Mouse (Mus musculus): ENCODE data around the gene Vamp9. TPM values are rescaled to one million over a fixed set of nuclear protein-coding genes. Genes with fewer than 3 reads are reported as not detected.

Vamp9 gene
- polyA plus RNA-seq, 1 experiment from 2014 or later = 0.64 TPM

DNA sequence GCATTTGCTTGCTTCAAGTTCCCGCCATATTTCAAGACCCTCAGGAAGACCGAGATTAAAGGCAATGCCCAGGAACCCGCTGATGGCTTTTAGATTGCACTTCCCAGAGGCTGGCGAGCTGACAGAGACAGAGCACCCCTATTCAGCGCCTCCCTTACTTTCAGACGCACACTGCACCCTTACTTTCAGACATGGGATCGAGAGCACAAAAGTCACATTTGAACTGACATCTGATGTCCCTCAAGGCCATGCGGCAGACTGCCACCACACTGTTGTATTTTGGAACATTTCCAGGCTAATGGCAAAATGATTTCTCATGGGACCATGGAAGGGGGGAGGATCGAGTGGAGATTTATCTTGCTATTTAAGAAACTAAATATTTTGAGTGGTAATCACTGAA lies 28.5 kb upstream of the Vamp9 start:
- Histone ChIP-seq H3K36me3 (ENCODE audit: control insufficient read depth, insufficient read depth, low read length) (no peaks in the 10 kb centered on the region), H3K4me3 (ENCODE audit: low read depth, low read length) (no peak overlapping the region), H3K9ac (ENCODE audit: low read depth, low read length) (no peak overlapping the region), H3K4me2 (no peak overlapping the region), H3K27me3 (ENCODE audit: control insufficient read depth, insufficient read depth, low read length) (no peaks in the 10 kb centered on the region), H3K9me3 (replicated peaks; ENCODE audit: control insufficient read depth, low read length) (no peaks in the 10 kb centered on the region; the same call in 1 of the 2 replicates), H3K4me1 (ENCODE audit: control insufficient read depth, insufficient read depth, low read length) (no peaks in the 10 kb centered on the region), H3K27ac (ENCODE audit: low read depth, low read length) (no peak overlapping the region)
- WGBS (ENCODE audit: insufficient replicate concordance) = 52% methylated on average over 9 of the region's 9 CpGs
- ATAC-seq (replicated peaks; ENCODE audit: insufficient number of reproducible peaks, low FRiP score, low TSS enrichment) = no peak

- H3K4me3 ChIP-seq (ENCODE audit: low read depth, low read length) = no peak overlapping the region
- no peaks in the 10 kb centered on the region; the same call in 1 of the 2 replicates for H3K9me3 ChIP-seq (replicated peaks; ENCODE audit: control insufficient read depth, low read length)
- no peaks in the 10 kb centered on the region for H3K4me1 ChIP-seq (ENCODE audit: control insufficient read depth, insufficient read depth, low read length)
- no peaks in the 10 kb centered on the region for H3K36me3 ChIP-seq (ENCODE audit: control insufficient read depth, insufficient read depth, low read length)
- H3K27ac ChIP-seq (ENCODE audit: low read depth, low read length) = no peak overlapping the region
- H3K9ac ChIP-seq (ENCODE audit: low read depth, low read length) = no peak overlapping the region
- WGBS (ENCODE audit: insufficient replicate concordance) = 82% methylated on average over 3 of the region's 3 CpGs
- ATAC-seq (replicated peaks; ENCODE audit: insufficient number of reproducible peaks, low FRiP score, low TSS enrichment) = no peak
- H3K27me3 ChIP-seq (ENCODE audit: control insufficient read depth, insufficient read depth, low read length) = no peaks in the 10 kb centered on the region
- H3K4me2 ChIP-seq = no peak overlapping the region
Observed at GRCm38 (mm10) chr5:99882441-99882840, 23.6 kb upstream of the Vamp9 start.

DNA sequence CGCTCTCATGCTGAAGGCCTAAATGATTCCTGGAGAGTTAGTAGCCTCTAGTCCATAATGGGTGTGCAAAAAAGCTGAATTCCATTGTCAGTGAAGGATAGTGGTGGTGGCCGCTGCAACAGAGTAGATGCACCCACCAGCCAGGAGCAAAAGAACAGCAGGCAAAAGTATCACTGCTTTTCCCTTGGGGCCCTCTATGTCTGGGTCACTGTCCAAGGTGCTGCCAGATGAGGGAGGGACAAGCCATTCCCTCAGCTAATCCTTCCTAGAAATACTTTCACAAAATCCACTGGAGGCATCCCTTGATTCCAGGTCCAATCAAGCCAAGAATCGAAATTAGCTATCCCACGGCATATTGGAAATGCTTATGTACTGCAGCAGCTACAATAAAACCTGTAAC lies 22.0 kb upstream of the Vamp9 start:
- 79% methylated on average over 4 of the region's 4 CpGs for WGBS (ENCODE audit: insufficient replicate concordance)
- no peaks in the 10 kb centered on the region; the same call in 1 of the 2 replicates for H3K9me3 ChIP-seq (replicated peaks; ENCODE audit: control insufficient read depth, low read length)
- no peak overlapping the region for H3K4me3 ChIP-seq (ENCODE audit: low read depth, low read length)

DNA sequence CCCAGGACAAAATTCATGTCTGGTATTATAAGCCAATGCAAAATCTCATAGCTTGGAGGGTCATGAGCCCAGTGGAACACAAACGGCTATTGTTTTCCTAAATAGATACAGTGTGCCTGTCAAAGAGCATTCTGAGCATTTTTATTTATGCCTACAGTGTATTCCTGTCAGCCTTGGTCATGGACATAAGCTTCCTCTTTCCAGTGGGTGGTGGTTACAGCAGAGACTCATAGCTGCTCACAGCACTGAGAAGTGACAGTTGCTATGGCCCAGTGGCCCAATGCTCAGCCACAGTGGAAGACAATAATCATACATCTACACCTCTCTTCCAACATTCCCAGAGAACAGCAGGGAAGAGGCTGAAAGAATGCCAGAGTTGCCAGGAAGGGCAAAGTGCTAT lies 18.9 kb upstream of the Vamp9 start:
- Histone ChIP-seq H3K36me3 (ENCODE audit: control insufficient read depth, insufficient read depth, low read length) (no peaks in the 10 kb centered on the region), H3K4me2 (no peak overlapping the region), H3K27ac (ENCODE audit: low read depth, low read length) (no peak overlapping the region), H3K27me3 (ENCODE audit: control insufficient read depth, insufficient read depth, low read length) (no peaks in the 10 kb centered on the region), H3K4me1 (ENCODE audit: control insufficient read depth, insufficient read depth, low read length) (no peaks in the 10 kb centered on the region), H3K9me3 (replicated peaks; ENCODE audit: control insufficient read depth, low read length) (no peaks in the 10 kb centered on the region), H3K9ac (ENCODE audit: low read depth, low read length) (no peak overlapping the region), H3K4me3 (ENCODE audit: low read depth, low read length) (no peak overlapping the region)
- no peak for ATAC-seq (replicated peaks; ENCODE audit: insufficient number of reproducible peaks, low FRiP score, low TSS enrichment)
- WGBS (ENCODE audit: insufficient replicate concordance) = 80% methylated on average over 1 of the region's 1 CpGs

More for the DNA sequence above, 22.0 kb upstream of the Vamp9 start:
- Histone ChIP-seq H3K36me3 (ENCODE audit: control insufficient read depth, insufficient read depth, low read length) (no peaks in the 10 kb centered on the region), H3K9ac (ENCODE audit: low read depth, low read length) (no peak overlapping the region), H3K4me1 (ENCODE audit: control insufficient read depth, insufficient read depth, low read length) (no peaks in the 10 kb centered on the region), H3K4me2 (no peak overlapping the region), H3K27me3 (ENCODE audit: control insufficient read depth, insufficient read depth, low read length) (no peaks in the 10 kb centered on the region), H3K27ac (ENCODE audit: low read depth, low read length) (no peak overlapping the region)
- no peak for ATAC-seq (replicated peaks; ENCODE audit: insufficient number of reproducible peaks, low FRiP score, low TSS enrichment)

- Histone ChIP-seq H3K4me1 (ENCODE audit: control insufficient read depth, insufficient read depth, low read length) (no peaks in the 10 kb centered on the region), H3K27me3 (ENCODE audit: control insufficient read depth, insufficient read depth, low read length) (no peaks in the 10 kb centered on the region), H3K9me3 (replicated peaks; ENCODE audit: control insufficient read depth, low read length) (no peaks in the 10 kb centered on the region), H3K4me2 (no peak overlapping the region), H3K36me3 (ENCODE audit: control insufficient read depth, insufficient read depth, low read length) (no peaks in the 10 kb centered on the region), H3K27ac (ENCODE audit: low read depth, low read length) (no peak overlapping the region), H3K9ac (ENCODE audit: low read depth, low read length) (no peak overlapping the region), H3K4me3 (ENCODE audit: low read depth, low read length) (no peak overlapping the region)
- ATAC-seq (replicated peaks; ENCODE audit: insufficient number of reproducible peaks, low FRiP score, low TSS enrichment) = no peak
- WGBS (ENCODE audit: insufficient replicate concordance) = 49% methylated on average over 12 of the region's 12 CpGs
Observed at GRCm38 (mm10) chr5:99891516-99892441, 14.3 kb upstream of the Vamp9 start.

DNA sequence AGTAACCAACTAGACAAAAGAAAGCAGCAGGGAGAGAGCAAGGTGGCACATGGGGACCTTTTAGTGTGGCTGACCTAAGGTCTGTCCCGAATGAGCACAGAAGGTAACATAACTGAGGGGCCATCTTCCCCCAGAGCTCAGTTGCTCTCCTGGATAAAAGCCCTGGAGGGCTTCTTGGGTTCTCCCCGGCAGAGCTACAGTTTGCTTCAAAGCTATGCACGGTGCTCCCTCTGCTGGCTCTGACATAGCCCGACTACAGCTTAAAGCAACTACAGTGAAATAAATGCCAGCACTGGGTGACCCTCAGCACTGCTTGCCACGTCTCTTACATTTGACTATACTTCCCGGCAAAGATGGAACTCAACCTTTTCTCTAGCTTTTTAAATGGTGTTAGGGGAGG lies 6.0 kb upstream of the Vamp9 start:
- Histone ChIP-seq H3K4me2 (no peak overlapping the region), H3K27me3 (ENCODE audit: control insufficient read depth, insufficient read depth, low read length) (no peaks in the 10 kb centered on the region), H3K4me3 (ENCODE audit: low read depth, low read length) (no peak overlapping the region), H3K9ac (ENCODE audit: low read depth, low read length) (no peak overlapping the region), H3K4me1 (ENCODE audit: control insufficient read depth, insufficient read depth, low read length) (0 out of 2 replicates have a peak, but pooled peaks cover 2% of the 10 kb centered on the region), H3K36me3 (ENCODE audit: control insufficient read depth, insufficient read depth, low read length) (no peaks in the 10 kb centered on the region), H3K27ac (ENCODE audit: low read depth, low read length) (no peak overlapping the region), H3K9me3 (replicated peaks; ENCODE audit: control insufficient read depth, low read length) (no peaks in the 10 kb centered on the region)
- no peak for ATAC-seq (replicated peaks; ENCODE audit: insufficient number of reproducible peaks, low FRiP score, low TSS enrichment)
- WGBS (ENCODE audit: insufficient replicate concordance) = 10% methylated on average over 6 of the region's 6 CpGs

- Histone ChIP-seq H3K4me3 (ENCODE audit: low read depth, low read length) (peak overlapping the region; percentile 51; the same call in 1 of the 2 replicates), H3K27me3 (ENCODE audit: control insufficient read depth, insufficient read depth, low read length) (no peaks in the 10 kb centered on the region), H3K27ac (ENCODE audit: low read depth, low read length) (peak overlapping the region; percentile 37), H3K4me1 (ENCODE audit: control insufficient read depth, insufficient read depth, low read length) (no peaks in the 10 kb centered on the region), H3K4me2 (no peak overlapping the region), H3K36me3 (ENCODE audit: control insufficient read depth, insufficient read depth, low read length) (no peaks in the 10 kb centered on the region), H3K9ac (ENCODE audit: low read depth, low read length) (no peak overlapping the region), H3K9me3 (replicated peaks; ENCODE audit: control insufficient read depth, low read length) (no peaks in the 10 kb centered on the region)
- WGBS (ENCODE audit: insufficient replicate concordance) = 63% methylated on average over 7 of the region's 7 CpGs
- ATAC-seq (replicated peaks; ENCODE audit: insufficient number of reproducible peaks, low FRiP score, low TSS enrichment) = no peak
Observed at GRCm38 (mm10) chr5:99905731-99906130, 323 bp upstream of the Vamp9 start.

DNA sequence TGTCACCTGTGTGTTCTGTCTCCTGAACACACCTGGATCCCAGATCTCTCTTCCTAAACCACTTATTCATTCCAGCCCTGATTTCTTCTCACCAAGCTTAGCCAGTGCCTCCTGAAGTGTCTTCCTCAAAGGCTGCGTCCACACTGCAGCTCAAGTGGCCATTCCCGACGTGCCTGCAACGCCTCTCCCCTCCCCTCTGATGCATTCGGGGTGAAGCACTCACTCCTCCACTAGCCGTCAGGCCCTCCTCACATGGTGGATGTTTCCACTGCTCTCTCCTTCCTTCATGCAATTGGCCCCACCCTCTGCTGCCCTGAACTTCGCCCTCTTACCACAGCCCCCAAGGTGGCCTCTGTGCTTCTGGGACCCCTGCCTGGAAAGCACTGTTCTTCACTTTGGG lies 9.4 kb downstream of the Vamp9 start:
- 33% methylated on average over 7 of the region's 7 CpGs for WGBS (ENCODE audit: insufficient replicate concordance)

DNA sequence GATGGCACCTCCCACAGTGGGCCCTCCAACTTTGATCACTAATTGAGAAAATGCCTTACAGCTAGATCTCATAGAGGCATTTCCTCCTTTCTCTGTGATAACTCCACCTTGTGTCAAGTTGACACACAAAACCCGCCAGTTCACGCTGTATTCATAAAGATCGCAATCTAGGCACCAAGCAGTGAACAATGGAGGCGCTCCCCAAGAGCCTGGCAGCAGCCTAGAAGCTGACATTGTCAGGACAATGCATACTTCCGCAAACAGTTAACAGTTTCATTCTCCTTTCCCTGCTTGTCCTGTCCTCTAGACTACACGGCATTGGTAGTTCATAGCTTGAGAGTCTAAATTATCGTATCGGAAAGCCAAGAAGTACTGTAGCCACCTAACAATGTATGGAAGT lies 16.0 kb downstream of the Vamp9 start:
- 81% methylated on average over 8 of the region's 8 CpGs for WGBS (ENCODE audit: insufficient replicate concordance)
- Histone ChIP-seq H3K27ac (ENCODE audit: low read depth, low read length) (no peak overlapping the region), H3K4me2 (no peak overlapping the region), H3K9ac (ENCODE audit: low read depth, low read length) (no peak overlapping the region), H3K36me3 (ENCODE audit: control insufficient read depth, insufficient read depth, low read length) (no peaks in the 10 kb centered on the region), H3K4me1 (ENCODE audit: control insufficient read depth, insufficient read depth, low read length) (no peaks in the 10 kb centered on the region), H3K27me3 (ENCODE audit: control insufficient read depth, insufficient read depth, low read length) (no peaks in the 10 kb centered on the region), H3K4me3 (ENCODE audit: low read depth, low read length) (no peak overlapping the region), H3K9me3 (replicated peaks; ENCODE audit: control insufficient read depth, low read length) (no peaks in the 10 kb centered on the region)
- no peak for ATAC-seq (replicated peaks; ENCODE audit: insufficient number of reproducible peaks, low FRiP score, low TSS enrichment)

More for the DNA sequence above, 9.4 kb downstream of the Vamp9 start:
- Histone ChIP-seq H3K27me3 (ENCODE audit: control insufficient read depth, insufficient read depth, low read length) (no peaks in the 10 kb centered on the region), H3K36me3 (ENCODE audit: control insufficient read depth, insufficient read depth, low read length) (no peaks in the 10 kb centered on the region), H3K9ac (ENCODE audit: low read depth, low read length) (no peak overlapping the region), H3K4me3 (ENCODE audit: low read depth, low read length) (no peak overlapping the region), H3K4me2 (no peak overlapping the region), H3K9me3 (replicated peaks; ENCODE audit: control insufficient read depth, low read length) (no peaks in the 10 kb centered on the region), H3K4me1 (ENCODE audit: control insufficient read depth, insufficient read depth, low read length) (peaks cover 4% of the 10 kb centered on the region; the same call in 1 of the 2 replicates), H3K27ac (ENCODE audit: low read depth, low read length) (no peak overlapping the region)
- ATAC-seq (replicated peaks; ENCODE audit: insufficient number of reproducible peaks, low FRiP score, low TSS enrichment) = no peak

Data from heart, embryonic 11.5 days (tissue).